Mouse (Mus musculus) testis, adult 2 months (tissue): ENCODE data around the gene Zdhhc17.

ENCODE experiments used
- CTCF ChIP-seq: fragments of 200-500 bp; IDR thresholded peaks from 2 replicates; pipeline ENCODE4 v1.5.1; 2012; ENCODE audit warnings: low read depth, mild to moderate bottlenecking, inconsistent platforms, low read length, moderate library complexity; ENCODE audit not compliant: control insufficient read depth, insufficient read depth, insufficient replicate concordance
- POLR2A ChIP-seq: fragments of 200-500 bp; IDR thresholded peaks from 2 replicates; pipeline ENCODE4 v1.6.1; 2012; ENCODE audit warnings: low read depth, mild to moderate bottlenecking, inconsistent platforms, low read length, moderate library complexity; ENCODE audit not compliant: control insufficient read depth

DNA sequence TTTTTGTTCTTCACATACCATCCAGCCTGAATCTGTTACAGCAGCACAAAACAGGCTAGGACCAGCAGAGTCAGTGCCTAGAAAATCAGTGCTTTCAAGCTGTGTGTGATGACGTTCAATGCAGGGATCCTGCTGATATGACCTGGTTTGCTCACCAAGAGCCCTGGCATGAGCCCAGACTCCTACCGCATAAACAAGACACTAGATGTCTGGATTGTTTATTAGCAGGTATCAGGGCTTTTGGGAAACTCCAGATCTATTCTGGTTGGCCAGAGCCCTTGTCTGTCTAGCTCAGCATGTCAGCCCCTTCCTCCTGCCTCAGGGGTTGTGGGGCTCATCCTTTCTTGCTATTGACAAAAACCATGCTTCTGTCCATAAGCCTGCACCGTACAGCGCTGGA lies 80.2 kb downstream of the Zdhhc17 start:
- no peak for TF ChIP-seq CTCF
- TF ChIP-seq POLR2A: no peak
